Mouse (Mus musculus): ENCODE data around the gene Fgfr2. TPM values are rescaled to one million over a fixed set of nuclear protein-coding genes. Genes with fewer than 3 reads are reported as not detected.

The Fgfr2 gene
- polyA plus RNA-seq, 1 experiment = 0.17 TPM

- no peak overlapping the region for H3ac ChIP-seq (ENCODE audit: control insufficient read depth, insufficient read length)
- H3K27me3 ChIP-seq (ENCODE audit: control insufficient read depth, insufficient read depth, insufficient read length) = no peaks in the 10 kb centered on the region
- no peak overlapping the region for H3K4me3 ChIP-seq
- no peak overlapping the region for H3K4me2 ChIP-seq (ENCODE audit: low read depth)
- no peaks in the 10 kb centered on the region for H3K36me3 ChIP-seq (ENCODE audit: control insufficient read depth, insufficient read depth)
- TF ChIP-seq TCF12 (IDR thresholded peaks at IDR 0.05; ENCODE audit: insufficient read depth, poor library complexity, severe bottlenecking) = no peak
- TF ChIP-seq TCF3 (IDR thresholded peaks at IDR 0.05; ENCODE audit: insufficient read length, low read depth) = no peak
- no peak for TF ChIP-seq REST (IDR thresholded peaks at IDR 0.05; ENCODE audit: insufficient read depth, insufficient read length)
- TF ChIP-seq CEBPB (IDR thresholded peaks at IDR 0.05; ENCODE audit: insufficient read depth, poor library complexity, severe bottlenecking) = no peak
- TF ChIP-seq POLR2A (IDR thresholded peaks at IDR 0.05; ENCODE audit: insufficient read length, low read depth) = no peak
- no peaks in the 10 kb centered on the region for H3K79me2 ChIP-seq (ENCODE audit: control insufficient read depth, insufficient read depth)
These were observed 720.6 kb downstream of the Fgfr2 start for GRCm38 (mm10) chr7:132402377-132403084.

GRCm38 (mm10) chr7:132398487-132398886 lies 724.7 kb downstream of the Fgfr2 start:
- Histone ChIP-seq H3K36me3 (ENCODE audit: control insufficient read depth, insufficient read depth) (no peaks in the 10 kb centered on the region), H3K27me3 (ENCODE audit: control insufficient read depth, insufficient read depth, insufficient read length) (no peaks in the 10 kb centered on the region), H3K79me2 (ENCODE audit: control insufficient read depth, insufficient read depth) (no peaks in the 10 kb centered on the region), H3K4me2 (ENCODE audit: low read depth) (no peak overlapping the region), H3K4me3 (no peak overlapping the region), H3ac (ENCODE audit: control insufficient read depth, insufficient read length) (no peak overlapping the region)
- TF ChIP-seq POLR2A (IDR thresholded peaks at IDR 0.05; ENCODE audit: insufficient read length, low read depth) = no peak
- TF ChIP-seq TCF12 (IDR thresholded peaks at IDR 0.05; ENCODE audit: insufficient read depth, poor library complexity, severe bottlenecking) = no peak
- TF ChIP-seq MAX (IDR thresholded peaks at IDR 0.05; ENCODE audit: low read depth) = no peak
- TF ChIP-seq CEBPB (IDR thresholded peaks at IDR 0.05; ENCODE audit: insufficient read depth, poor library complexity, severe bottlenecking) = no peak
- TF ChIP-seq MYOG (IDR thresholded peaks at IDR 0.05; ENCODE audit: control insufficient read depth in 1 of 3, insufficient read depth in 1 of 3, insufficient read length in 2 of 3, low read depth in 2 of 3) = no peak
- no peak for TF ChIP-seq USF1 (IDR thresholded peaks at IDR 0.05; ENCODE audit: low read depth)
- no peak for TF ChIP-seq TCF3 (IDR thresholded peaks at IDR 0.05; ENCODE audit: insufficient read length, low read depth)
- no peak for TF ChIP-seq E2F4 (IDR thresholded peaks at IDR 0.05; ENCODE audit: insufficient read depth)
- no peak for TF ChIP-seq POLR2AphosphoS2 (IDR thresholded peaks at IDR 0.05; ENCODE audit: insufficient read length, low read depth)
- no peak for TF ChIP-seq REST (IDR thresholded peaks at IDR 0.05; ENCODE audit: insufficient read depth, insufficient read length)
- TF ChIP-seq SRF (IDR thresholded peaks at IDR 0.05; ENCODE audit: control insufficient read depth, insufficient read length, low read depth) = no peak

GRCm38 (mm10) chr7:132396661-132397322 lies 726.4 kb downstream of the Fgfr2 start:
- no peaks in the 10 kb centered on the region for H3K27me3 ChIP-seq (ENCODE audit: control insufficient read depth, insufficient read depth, insufficient read length)
- H3ac ChIP-seq (ENCODE audit: control insufficient read depth, insufficient read length) = no peak overlapping the region
- no peak for TF ChIP-seq SRF (IDR thresholded peaks at IDR 0.05; ENCODE audit: control insufficient read depth, insufficient read length, low read depth)
- no peak for TF ChIP-seq REST (IDR thresholded peaks at IDR 0.05; ENCODE audit: insufficient read depth, insufficient read length)
- no peak for TF ChIP-seq TCF3 (IDR thresholded peaks at IDR 0.05; ENCODE audit: insufficient read length, low read depth)
- no peak for TF ChIP-seq MYOD1 (IDR thresholded peaks at IDR 0.05; ENCODE audit: control insufficient read depth in 1 of 3, insufficient read length in 2 of 3, low read depth in 2 of 3)
- no peaks in the 10 kb centered on the region for H3K36me3 ChIP-seq (ENCODE audit: control insufficient read depth, insufficient read depth)
- H3K4me3 ChIP-seq = no peak overlapping the region
- H3K79me2 ChIP-seq (ENCODE audit: control insufficient read depth, insufficient read depth) = no peaks in the 10 kb centered on the region
- H3K4me2 ChIP-seq (ENCODE audit: low read depth) = no peak overlapping the region

- no peak for TF ChIP-seq E2F4 (IDR thresholded peaks at IDR 0.05; ENCODE audit: insufficient read depth)
- TF ChIP-seq MYOD1 (IDR thresholded peaks at IDR 0.05; ENCODE audit: control insufficient read depth in 1 of 3, insufficient read length in 2 of 3, low read depth in 2 of 3) = no peak
- TF ChIP-seq MAX (IDR thresholded peaks at IDR 0.05; ENCODE audit: low read depth) = no peak
- no peak for TF ChIP-seq POLR2A (IDR thresholded peaks at IDR 0.05; ENCODE audit: insufficient read length, low read depth)
- TF ChIP-seq USF1 (IDR thresholded peaks at IDR 0.05; ENCODE audit: low read depth) = no peak
- TF ChIP-seq REST (IDR thresholded peaks at IDR 0.05; ENCODE audit: insufficient read depth, insufficient read length) = no peak
- TF ChIP-seq SRF (IDR thresholded peaks at IDR 0.05; ENCODE audit: control insufficient read depth, insufficient read length, low read depth) = no peak
- no peak for TF ChIP-seq TCF3 (IDR thresholded peaks at IDR 0.05; ENCODE audit: insufficient read length, low read depth)
- no peak for TF ChIP-seq CEBPB (IDR thresholded peaks at IDR 0.05; ENCODE audit: insufficient read depth, poor library complexity, severe bottlenecking)
- TF ChIP-seq TCF12 (IDR thresholded peaks at IDR 0.05; ENCODE audit: insufficient read depth, poor library complexity, severe bottlenecking) = no peak
- TF ChIP-seq POLR2AphosphoS2 (IDR thresholded peaks at IDR 0.05; ENCODE audit: insufficient read length, low read depth) = no peak
- no peak for TF ChIP-seq MYOG (IDR thresholded peaks at IDR 0.05; ENCODE audit: control insufficient read depth in 1 of 3, insufficient read depth in 1 of 3, insufficient read length in 2 of 3, low read depth in 2 of 3)
- Histone ChIP-seq H3K4me2 (ENCODE audit: low read depth) (no peak overlapping the region), H3K79me2 (ENCODE audit: control insufficient read depth, insufficient read depth) (no peaks in the 10 kb centered on the region), H3K36me3 (ENCODE audit: control insufficient read depth, insufficient read depth) (no peaks in the 10 kb centered on the region), H3K27me3 (ENCODE audit: control insufficient read depth, insufficient read depth, insufficient read length) (no peaks in the 10 kb centered on the region), H3ac (ENCODE audit: control insufficient read depth, insufficient read length) (no peak overlapping the region), H3K4me3 (no peak overlapping the region)
These were observed 729.5 kb downstream of the Fgfr2 start for GRCm38 (mm10) chr7:132393582-132394175.
